Mouse (Mus musculus) spleen, adult 2 months (tissue): ENCODE results near the gene Akap14.

ENCODE experiments used
- CTCF ChIP-seq: fragments of 200-500 bp; IDR thresholded peaks from 2 replicates; pipeline ENCODE4 v1.5.1; 2011; ENCODE audit warnings: mild to moderate bottlenecking, inconsistent platforms; ENCODE audit not compliant: insufficient read depth, insufficient read length, insufficient replicate concordance; ENCODE audit errors: extremely low read depth
- POLR2A ChIP-seq: fragments of 200-500 bp; IDR thresholded peaks from 2 replicates; pipeline ENCODE4 v1.6.1; 2011; ENCODE audit warnings: low read depth, low read length, inconsistent platforms

- no peak for TF ChIP-seq CTCF
- TF ChIP-seq POLR2A: no peak
Measured at GRCm38 (mm10) chrX:37103826-37104225, 64.8 kb downstream of the Akap14 start.
